ENCODE assay signal across 12 mouse cellular contexts in the genomic region with DNA sequence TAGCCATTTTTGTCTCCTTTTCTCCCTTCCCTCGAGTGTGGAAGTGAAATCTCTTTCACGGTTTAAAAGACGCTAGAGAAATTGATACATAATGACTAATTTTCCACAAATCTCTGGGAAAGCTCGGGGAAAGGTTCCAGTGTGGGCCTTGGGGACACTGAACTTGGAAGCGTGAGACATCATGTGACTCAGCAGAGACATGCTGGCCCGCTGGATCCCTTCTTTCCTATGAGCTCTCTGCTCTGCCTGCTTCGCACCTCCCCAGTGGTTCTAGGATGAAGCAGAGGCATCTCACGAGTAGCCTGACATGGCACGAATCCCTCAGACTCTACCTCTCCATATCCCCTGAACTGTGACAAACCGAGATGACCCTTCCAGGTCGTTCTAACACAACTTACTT.
DNase-seq lines count a peak whose midpoint lies in the region.
"Had no signal": no experiment of that assay in that cellular context is flagged by ENCODE, and none has a peak within 500 bp of the region (broad histone marks: within the 10 kb centered on the region; RNA-seq: fewer than 3 reads in every experiment).

No protein-coding gene starts in this region.

- 83% methylated on average over 11 of the region's 11 CpGs for WGBS in heart, embryonic 10.5 days

- peak; percentile 97 for DNase-seq in heart, adult 11 months
- no peak for DNase-seq in heart, embryonic 10.5 days (ENCODE audit: low spot score)
- DNase-seq in ovary, postnatal 36 days (ENCODE audit: low spot score): peak; percentile 7
- no peak for DNase-seq in ovary, postnatal 14 days (ENCODE audit: low spot score)
- peak; percentile 58 to 59 for DNase-seq in heart, postnatal 10 days
- DNase-seq in left cerebral cortex, postnatal 10 days (ENCODE audit: extremely low spot score in 1 of 2, low spot score in 2 of 2): no peak
- DNase-seq in layer of hippocampus, adult 9-10 months (ENCODE audit: low spot score): no peak
- DNase-seq in layer of hippocampus, postnatal 14 days (ENCODE audit: low spot score in 2 of 2): no peak
- DNase-seq: cerebellum, adult 9-11 months; layer of hippocampus, adult 9-11 months; liver, embryonic 13.5 days had no signal

- H3K9me3 ChIP-seq in heart, embryonic 10.5 days: no peaks in the 10 kb centered on the region
- H3K9me3 ChIP-seq: liver, embryonic 13.5 days; midbrain, embryonic 12.5 days had no signal

- intact Hi-C loops in heart, postnatal 10 days (cut with DNase I): no loop called here
- intact Hi-C loops in left cerebral cortex, postnatal 10 days (cut with DNase I): no loop called here

- H3K36me3 ChIP-seq in heart, embryonic 10.5 days: no peaks in the 10 kb centered on the region
- H3K36me3 ChIP-seq: liver, embryonic 13.5 days; midbrain, embryonic 12.5 days had no signal

- no peaks in the 10 kb centered on the region; the same call in 1 of the 2 replicates for H3K27me3 ChIP-seq in heart, embryonic 10.5 days (ENCODE audit: insufficient read depth, poor library complexity, severe bottlenecking)
- H3K27me3 ChIP-seq: liver, embryonic 13.5 days; midbrain, embryonic 12.5 days had no signal

- H3K27ac ChIP-seq in heart, embryonic 10.5 days: no peak overlapping the region
- H3K27ac ChIP-seq: liver, embryonic 13.5 days; midbrain, embryonic 12.5 days had no signal

- no peaks in the 10 kb centered on the region for H3K4me1 ChIP-seq in heart, embryonic 10.5 days
- H3K4me1 ChIP-seq: liver, embryonic 13.5 days had no signal

- H3K4me3 ChIP-seq in heart, embryonic 10.5 days: no peak overlapping the region
- H3K4me3 ChIP-seq: liver, embryonic 13.5 days; midbrain, embryonic 12.5 days had no signal

Comparison
In these comparisons a context has a peak if more than half of its experiments do, and no peak if none do; other contexts are left out.
1. DNase-seq: peak in heart, adult 11 months (single experiment), ovary, postnatal 36 days (single experiment) and heart, postnatal 10 days (2 of 2); none in heart, embryonic 10.5 days (single experiment), ovary, postnatal 14 days (single experiment), left cerebral cortex, postnatal 10 days (0 of 2), layer of hippocampus, adult 9-10 months (single experiment) and layer of hippocampus, postnatal 14 days (0 of 2).